Mouse (Mus musculus) brain, embryonic 14.5 days (tissue): ENCODE measurements around the gene Aplp1. TPM values are rescaled to one million over a fixed set of nuclear protein-coding genes. Genes with fewer than 3 reads are reported as not detected.

ENCODE experiments used
- DNase-seq: peaks from one replicate; pipeline ENCODE4 v3.0.0-alpha.2; 2011; ENCODE audit warnings: low read depth
- CTCF ChIP-seq: fragments of 200-500 bp; IDR thresholded peaks from 2 replicates; pipeline ENCODE4 v1.5.1; 2012; ENCODE audit warnings: inconsistent platforms, mild to moderate bottlenecking, moderate library complexity, borderline replicate concordance; ENCODE audit not compliant: insufficient read depth, insufficient read length; ENCODE audit errors: extremely low read depth
- POLR2A ChIP-seq: fragments of 200-500 bp; IDR thresholded peaks from 2 replicates; pipeline ENCODE4 v1.6.1; 2012; ENCODE audit warnings: mild to moderate bottlenecking, inconsistent platforms, borderline replicate concordance; ENCODE audit not compliant: poor library complexity, insufficient read depth, insufficient read length, severe bottlenecking; ENCODE audit errors: extremely low read depth
- polyA plus RNA-seq: library from polyadenylated mRNA; depleted of rRNA; stranded (reverse); fragments of >200 nt; gene quantifications from 2 replicates; pipeline ENCODE4 v1.2.3, GENCODE M21; 2012

Gene Aplp1
- polyA plus RNA-seq, 1 experiment: 616 TPM

DNA sequence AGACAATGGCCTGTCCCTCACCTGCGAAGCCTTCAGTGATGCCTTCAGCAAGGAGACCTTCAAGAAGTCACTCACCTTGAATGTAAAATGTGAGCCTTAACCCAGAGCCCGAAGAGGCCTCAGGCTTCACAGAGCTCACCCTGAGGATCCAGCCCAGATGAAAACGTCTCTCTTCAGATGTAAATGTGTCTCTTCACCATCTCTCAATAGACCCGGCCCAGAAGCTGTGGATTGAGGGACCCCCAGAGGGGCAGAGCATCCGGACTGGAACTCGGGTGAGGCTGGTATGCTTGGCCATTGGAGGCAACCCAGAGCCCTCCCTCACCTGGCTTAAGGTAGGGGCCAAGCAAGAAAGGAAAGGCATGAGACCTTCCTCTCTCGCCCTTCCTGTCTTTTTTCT, 18.2 kb upstream of the Aplp1 start:
- DNase-seq: no peak
- TF ChIP-seq POLR2A (no peak), CTCF (no peak)

DNA sequence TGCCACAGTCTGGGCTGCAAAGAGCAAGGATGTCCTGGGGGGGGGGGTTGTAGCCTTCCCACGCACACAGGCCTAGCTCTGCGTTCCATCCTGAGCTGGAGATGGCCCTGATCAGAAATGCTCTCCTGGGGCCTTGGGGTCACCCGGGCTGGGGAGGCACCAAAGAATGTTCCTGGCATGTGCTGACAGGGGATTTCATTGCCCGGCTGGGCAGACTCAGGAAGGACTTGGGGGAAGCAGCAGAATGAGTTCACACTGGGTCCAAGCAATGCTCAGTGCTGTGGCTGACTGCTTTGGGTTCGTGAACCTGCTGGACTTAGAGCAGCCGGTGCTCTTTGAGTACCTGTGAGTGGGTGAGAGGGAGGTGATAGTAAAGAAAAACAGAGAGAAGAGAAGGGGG, 14.1 kb upstream of the Aplp1 start:
- TF ChIP-seq CTCF (no peak), POLR2A (no peak)
- no peak for DNase-seq

DNA sequence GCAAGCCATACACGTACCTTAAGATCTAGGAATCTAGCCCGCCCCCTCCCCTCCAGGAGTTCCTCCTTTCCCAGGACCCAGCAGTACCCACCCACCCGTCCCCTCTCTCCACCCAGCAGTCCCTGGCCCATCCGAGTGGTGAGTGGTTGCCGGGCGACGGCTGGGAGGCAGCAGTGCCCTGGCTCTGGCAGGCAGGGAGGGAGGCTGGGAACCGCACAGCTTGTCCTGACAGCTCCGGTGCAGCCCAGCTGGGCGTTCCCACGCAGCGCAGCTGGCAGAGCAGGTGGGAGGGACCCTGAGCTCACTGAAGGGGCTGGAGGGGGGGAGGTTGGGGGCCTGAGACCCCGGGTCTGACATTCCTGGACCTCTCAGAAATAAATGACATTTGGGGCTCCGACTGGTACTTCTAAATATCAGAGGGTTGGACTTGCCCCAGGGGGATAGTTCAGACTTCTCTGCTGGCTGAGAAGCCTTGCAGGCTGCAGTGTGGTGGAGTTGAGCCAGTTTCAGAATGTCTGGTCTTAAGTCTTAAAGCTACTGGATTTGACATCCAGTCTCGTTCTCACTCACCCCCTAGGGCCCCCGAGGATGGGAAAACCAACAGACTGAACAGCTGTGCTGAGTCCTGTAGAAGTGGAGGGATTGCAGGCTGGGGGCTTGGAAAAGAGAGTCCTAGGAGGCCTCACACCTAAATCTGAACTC, 12.4 kb upstream of the Aplp1 start, which contains the start of the genes Kirrel2 and Nphs1:
Gene Kirrel2 (minus strand): TSS at position 62 of the 702 bp plus-strand sequence.
Gene Nphs1 (plus strand): TSS at position 687 of the 702 bp plus-strand sequence.
- DNase-seq: peak; percentile 79
- no peak for TF ChIP-seq POLR2A
- TF ChIP-seq CTCF: no peak

DNA sequence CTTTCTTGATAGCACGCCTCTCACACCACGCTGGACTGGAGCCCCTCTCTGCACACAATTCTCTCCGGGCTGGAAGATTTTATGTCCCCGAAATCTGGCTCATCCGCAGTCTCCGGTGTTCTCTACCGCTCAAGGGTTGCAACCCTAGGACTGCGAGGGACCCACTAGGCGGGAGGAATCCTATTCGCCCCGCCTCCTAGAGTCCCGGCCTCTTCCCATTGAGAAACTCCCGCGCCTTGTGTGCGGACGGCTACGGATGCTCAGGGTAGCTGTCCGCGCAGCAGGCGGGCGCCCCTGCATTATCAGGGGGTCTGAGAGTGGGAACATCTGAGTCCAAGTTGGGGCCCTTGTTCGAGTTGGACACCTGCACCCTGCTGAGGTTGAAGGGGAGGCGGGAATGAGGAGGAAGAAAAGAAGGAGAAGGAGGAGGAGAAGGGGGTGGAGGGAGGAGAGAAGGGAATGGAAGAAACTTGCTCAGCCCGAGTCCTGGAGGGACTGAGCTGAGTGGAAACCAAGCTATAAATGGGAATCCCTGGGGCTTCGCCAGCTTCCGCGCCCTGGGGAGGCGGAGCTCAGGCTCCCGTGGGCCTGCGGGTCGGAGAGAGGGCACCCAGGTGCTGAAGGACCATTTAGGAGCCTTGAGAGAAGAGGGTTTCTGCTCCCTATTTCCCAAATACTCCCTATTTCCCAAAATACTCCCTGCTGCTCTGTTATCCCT, 11.7 kb upstream of the Aplp1 start:
- DNase-seq: peak; percentile 14
- TF ChIP-seq CTCF (no peak), POLR2A (no peak)

DNA sequence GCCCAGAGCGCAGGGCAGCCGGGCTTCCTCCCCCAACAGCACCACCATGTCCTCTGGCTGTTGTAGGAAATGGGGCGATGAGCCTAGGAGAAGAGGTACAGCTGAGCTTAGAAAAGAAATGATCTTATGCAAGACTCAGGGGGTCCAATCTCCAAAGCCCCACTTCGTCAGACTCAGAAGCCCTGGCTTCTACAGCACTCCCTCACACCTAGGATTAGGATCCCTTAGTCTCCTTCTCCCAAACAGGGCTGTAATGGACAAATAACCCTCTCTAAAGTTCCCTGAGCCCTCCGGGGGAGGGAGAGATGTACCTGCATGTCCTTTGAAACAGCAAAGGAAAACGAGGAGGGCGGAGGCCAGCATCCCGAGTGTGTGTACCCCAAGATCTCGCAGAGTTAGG, 11.2 kb upstream of the Aplp1 start:
- no peak for DNase-seq
- no peak for TF ChIP-seq CTCF
- TF ChIP-seq POLR2A: no peak

DNA sequence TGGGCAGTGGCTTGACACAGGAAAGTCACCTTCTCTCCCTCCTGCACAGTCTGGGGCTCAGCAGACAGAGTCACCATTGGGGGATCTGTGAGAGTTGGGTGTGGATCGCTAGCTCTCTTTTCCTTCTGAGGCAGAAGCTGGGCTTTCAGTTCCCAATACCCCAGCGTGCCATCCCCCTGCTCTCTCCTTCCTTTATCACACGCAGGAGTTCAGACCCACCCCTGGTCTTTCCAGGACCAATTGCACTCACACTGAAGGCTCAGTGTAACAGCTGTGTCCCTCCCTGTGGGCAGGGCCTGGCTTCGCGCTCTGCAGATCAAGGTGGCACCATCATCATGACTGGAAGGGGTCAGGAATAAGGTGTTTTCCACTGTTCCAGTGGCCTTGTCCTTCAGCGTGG, 8.9 kb upstream of the Aplp1 start:
- TF ChIP-seq POLR2A: no peak
- DNase-seq: no peak

DNA sequence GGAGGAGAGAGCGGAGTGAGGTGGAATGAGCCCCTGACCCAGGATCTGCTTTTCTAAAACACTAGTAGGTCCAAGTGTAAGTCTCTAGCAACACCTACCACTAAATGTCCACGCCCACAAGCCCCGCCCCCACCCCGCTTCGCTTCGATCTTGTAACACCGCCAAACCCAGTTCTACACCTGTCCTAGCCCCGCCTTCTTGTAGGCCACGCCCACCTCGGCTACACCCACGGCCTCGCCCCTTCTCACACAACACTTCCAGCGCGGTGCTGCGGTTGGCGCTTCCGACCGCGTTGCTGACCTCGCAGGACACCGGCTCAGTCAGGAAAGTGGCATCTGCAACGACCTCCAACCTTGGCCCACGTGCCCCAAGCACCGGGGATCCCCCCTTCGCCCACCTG, 8.4 kb upstream of the Aplp1 start:
- TF ChIP-seq CTCF: no peak
- no peak for TF ChIP-seq POLR2A
- DNase-seq: no peak

DNA sequence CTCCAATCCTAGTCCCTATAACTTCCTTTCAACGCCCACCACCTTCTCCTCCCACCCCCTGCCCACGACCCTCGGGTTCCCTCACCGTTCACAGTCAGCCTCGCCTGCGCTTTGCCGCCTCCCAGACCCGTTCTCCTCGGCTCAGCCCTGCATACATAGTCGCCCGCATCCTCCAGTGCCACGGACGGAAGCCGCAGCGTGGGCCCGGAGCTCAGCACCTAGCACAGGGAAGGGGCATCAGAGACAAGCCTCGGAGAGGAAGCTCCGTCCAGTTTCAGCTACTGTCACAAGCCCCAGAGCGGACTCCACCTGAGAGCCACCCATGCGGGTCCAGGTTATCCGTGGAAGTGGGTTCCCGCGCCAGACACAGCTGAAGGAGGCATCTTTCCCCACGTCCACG, 8.0 kb upstream of the Aplp1 start:
- DNase-seq: no peak
- TF ChIP-seq POLR2A (no peak), CTCF (no peak)

DNA sequence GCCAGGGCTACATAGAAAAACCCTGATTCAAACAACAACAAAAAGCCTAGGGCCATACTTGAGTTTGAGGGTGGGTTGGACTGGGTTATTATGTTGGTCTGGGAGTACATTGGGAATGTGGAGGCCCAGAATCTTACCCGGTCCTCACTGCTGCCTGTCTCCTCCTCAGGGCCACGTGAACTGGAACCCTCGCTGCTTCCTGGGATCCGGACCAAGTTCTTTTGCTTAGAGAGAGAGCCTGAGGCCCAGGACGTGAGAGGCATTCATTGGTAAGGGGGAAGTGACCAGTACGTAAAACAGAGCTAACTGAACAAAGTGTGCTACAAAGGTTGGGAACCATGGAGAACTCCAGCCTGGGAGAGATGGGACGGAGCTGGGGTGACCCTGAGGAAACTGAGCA, 4.9 kb upstream of the Aplp1 start:
- TF ChIP-seq POLR2A: no peak
- TF ChIP-seq CTCF: no peak
- no peak for DNase-seq

DNA sequence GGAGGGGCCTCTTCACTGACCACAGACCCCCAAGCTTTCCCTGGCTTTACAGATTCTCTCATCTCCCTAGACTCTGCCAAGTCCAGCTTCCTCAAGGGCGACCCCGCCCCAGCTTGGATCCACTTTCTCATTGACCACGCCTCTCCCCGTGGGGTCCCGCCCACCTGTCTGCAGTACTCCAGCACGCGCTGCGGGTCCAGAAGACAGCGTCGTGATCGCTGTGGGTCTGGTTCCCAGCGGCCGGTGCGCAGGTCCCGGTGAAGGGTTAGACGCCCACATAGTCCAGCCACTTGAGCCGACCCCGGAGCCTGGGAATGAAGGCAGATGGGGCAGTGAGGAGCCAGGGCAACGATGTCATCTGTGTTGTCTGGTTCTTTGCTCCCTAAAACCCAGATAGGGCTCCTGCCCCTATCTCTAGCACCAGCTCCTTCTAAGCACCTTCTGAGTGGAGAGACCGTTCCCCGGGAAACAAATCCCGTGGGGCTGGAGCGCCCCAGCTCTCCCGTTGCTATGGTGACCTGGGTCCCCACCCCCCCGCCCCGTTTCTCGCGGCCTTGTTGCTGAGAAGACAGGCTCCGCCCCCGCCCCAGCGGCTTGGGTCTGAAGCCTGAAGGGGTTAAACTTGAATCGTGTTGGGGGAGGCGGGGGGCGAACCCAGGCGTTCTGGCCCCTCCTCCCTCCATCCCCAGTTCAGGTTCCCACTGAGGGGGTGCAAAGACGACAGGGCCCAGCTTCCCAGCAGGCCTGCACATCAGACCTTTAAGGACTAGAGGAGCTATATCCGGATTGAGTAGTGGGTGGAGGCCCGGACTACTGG, 973 bp downstream of the Aplp1 start:
- TF ChIP-seq CTCF (no peak), POLR2A (no peak)
- DNase-seq: peak; percentile 96

DNA sequence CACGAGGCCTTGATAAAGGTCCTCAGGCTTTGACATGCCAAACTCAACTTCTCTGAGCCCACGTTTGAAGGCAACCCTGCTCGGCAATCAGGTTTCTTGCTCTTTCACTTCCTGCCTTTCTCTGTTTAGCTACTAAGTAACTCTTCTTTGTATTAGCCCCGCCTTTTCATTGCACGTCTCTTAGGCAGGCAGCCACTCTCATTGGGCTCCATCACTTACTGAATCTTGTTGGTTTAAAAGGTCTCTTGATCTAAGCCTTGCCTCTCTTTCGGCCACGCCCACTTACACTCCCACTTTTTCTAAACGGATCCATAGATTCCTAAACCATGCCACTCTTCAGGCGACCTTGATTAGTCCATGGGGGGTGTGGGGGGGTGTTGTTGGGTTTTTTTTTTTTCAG, 1.6 kb downstream of the Aplp1 start:
- peak; percentile 61 for DNase-seq
- TF ChIP-seq CTCF (no peak), POLR2A (no peak)

DNA sequence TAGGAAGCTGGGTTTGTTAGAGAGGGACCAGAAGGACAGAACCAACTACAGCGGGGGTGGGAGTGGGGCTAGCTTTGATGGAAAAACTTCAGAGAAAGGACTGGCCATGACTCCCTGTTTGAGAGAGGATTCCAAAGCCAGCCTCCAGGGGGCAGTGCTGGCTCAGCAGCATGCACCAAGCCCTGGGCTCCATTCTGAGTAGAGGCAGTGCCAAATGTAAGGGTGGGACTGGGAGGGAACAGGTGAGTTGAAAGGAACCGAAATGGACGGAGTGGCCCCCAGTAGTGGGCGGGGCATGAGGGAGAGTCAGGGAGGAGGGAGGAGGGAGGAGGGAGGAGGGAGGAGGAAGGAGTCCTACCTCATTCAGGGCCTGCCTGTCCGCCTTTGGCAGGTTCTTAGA, 4.6 kb downstream of the Aplp1 start:
- DNase-seq: peak; percentile 71
- no peak for TF ChIP-seq POLR2A
- TF ChIP-seq CTCF: peak; percentile 92

DNA sequence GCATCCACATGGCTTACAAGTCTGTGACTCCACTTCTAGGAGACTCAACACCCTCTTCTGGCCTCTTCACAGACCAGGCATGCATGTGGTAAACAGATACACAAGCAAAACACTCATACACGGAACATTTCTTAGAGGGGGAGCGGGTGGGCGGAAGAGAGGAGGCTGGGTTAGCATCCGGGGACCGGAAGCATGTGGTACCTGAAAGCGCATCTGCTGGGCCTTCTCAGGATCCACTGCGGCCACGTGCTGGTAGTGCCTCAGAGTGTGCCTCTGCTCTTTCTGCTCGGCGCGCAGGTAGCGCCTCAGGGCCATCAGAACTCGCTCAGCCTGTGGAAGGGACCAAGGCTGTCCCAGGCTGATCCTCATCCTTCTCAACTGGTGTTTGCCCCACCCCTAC, 5.6 kb downstream of the Aplp1 start:
- TF ChIP-seq CTCF: no peak
- no peak for TF ChIP-seq POLR2A
- no peak for DNase-seq
